Mouse (Mus musculus) embryonic facial prominence, embryonic 11.5 days (tissue): Measurements from ENCODE around the gene Fam219b. TPM values are rescaled to one million over a fixed set of nuclear protein-coding genes. Genes with fewer than 3 reads are reported as not detected.

Source experiments
- ATAC-seq: fragments of 200-750 bp; cut with Nextera tagmentation; replicated peaks from 2 replicates; pipeline ENCODE4 v1.8.0; 2017; ENCODE audit warnings: low read depth; ENCODE audit not compliant: insufficient number of reproducible peaks, low FRiP score, low TSS enrichment
- DNase-seq: peaks from one replicate; pipeline ENCODE4 v3.0.0-alpha.2; 2015; ENCODE audit warnings: low spot score
- H3K27ac ChIP-seq: fragments of 300-500 bp; sonication (generic); replicated peaks from 2 replicates; pipeline ENCODE4 v1.5.1; 2014; ENCODE audit warnings: mild to moderate bottlenecking, low read depth, low read length, control low read depth
- H3K27me3 ChIP-seq: fragments of 300-500 bp; sonication (generic); 2 replicates; pipeline ENCODE4 v1.6.1; 2014; ENCODE audit warnings: mild to moderate bottlenecking, low read length, moderate library complexity, mixed read lengths; ENCODE audit not compliant: control insufficient read depth, insufficient read depth
- H3K36me3 ChIP-seq: fragments of 300-500 bp; sonication (generic); replicated peaks from 2 replicates; pipeline ENCODE4 v1.6.1; 2014; ENCODE audit warnings: low read depth, mild to moderate bottlenecking, low read length, moderate library complexity, mixed read lengths; ENCODE audit not compliant: control insufficient read depth, insufficient read depth
- H3K4me1 ChIP-seq: fragments of 300-500 bp; sonication (generic); 2 replicates; pipeline ENCODE4 v1.6.1; 2014; ENCODE audit warnings: low read length, mixed read lengths; ENCODE audit not compliant: control insufficient read depth, insufficient read depth
- H3K4me2 ChIP-seq: fragments of 300-500 bp; sonication (generic); 2 replicates; pipeline ENCODE4 v1.6.1; 2014; ENCODE audit warnings: low read depth, mild to moderate bottlenecking, control low read depth, low read length, moderate library complexity
- H3K4me3 ChIP-seq: fragments of 300-500 bp; sonication (generic); 2 replicates; pipeline ENCODE4 v1.5.1; 2014; ENCODE audit warnings: low read depth, low read length, control low read depth
- H3K9ac ChIP-seq: fragments of 300-500 bp; sonication (generic); replicated peaks from 2 replicates; pipeline ENCODE4 v1.6.1; 2014; ENCODE audit warnings: mild to moderate bottlenecking, control low read depth, low read length
- H3K9me3 ChIP-seq: fragments of 300-500 bp; sonication (generic); replicated peaks from 2 replicates; pipeline ENCODE4 v1.6.1; 2016; ENCODE audit warnings: mild to moderate bottlenecking, low read length, inconsistent platforms, mixed read lengths; ENCODE audit not compliant: control insufficient read depth
- WGBS: fragments of 180-500 bp; shearing (Covaris S2); extraction: QIAGEN DNeasy Blood & Tissue Kit; methylation state at CpG from one replicate; pipeline ENCODE4 v1.1.7; 2014; 5-methylcytosine and 5-hydroxymethylcytosine counted together
- polyA plus RNA-seq: library from polyadenylated mRNA; unstranded; fragments of >200 nt; fragmentation: Nextera tagmentation; extraction: Ambion mirVana; gene quantifications from 2 replicates; pipeline ENCODE4 v1.2.1, GENCODE M21; 2014

Fam219b gene
- polyA plus RNA-seq, 1 experiment from 2014 or later: 15.8 TPM

GRCm38 (mm10) chr9:57526435-57526834, 10.9 kb upstream of the Fam219b start:
- Histone ChIP-seq H3K36me3 (no peaks in the 10 kb centered on the region), H3K9me3 (no peaks in the 10 kb centered on the region), H3K27me3 (no peaks in the 10 kb centered on the region), H3K9ac (no peak overlapping the region), H3K4me3 (no peak overlapping the region), H3K27ac (no peak overlapping the region), H3K4me1 (no peaks in the 10 kb centered on the region), H3K4me2 (no peak overlapping the region)
- ATAC-seq: no peak
- DNase-seq: no peak

DNA sequence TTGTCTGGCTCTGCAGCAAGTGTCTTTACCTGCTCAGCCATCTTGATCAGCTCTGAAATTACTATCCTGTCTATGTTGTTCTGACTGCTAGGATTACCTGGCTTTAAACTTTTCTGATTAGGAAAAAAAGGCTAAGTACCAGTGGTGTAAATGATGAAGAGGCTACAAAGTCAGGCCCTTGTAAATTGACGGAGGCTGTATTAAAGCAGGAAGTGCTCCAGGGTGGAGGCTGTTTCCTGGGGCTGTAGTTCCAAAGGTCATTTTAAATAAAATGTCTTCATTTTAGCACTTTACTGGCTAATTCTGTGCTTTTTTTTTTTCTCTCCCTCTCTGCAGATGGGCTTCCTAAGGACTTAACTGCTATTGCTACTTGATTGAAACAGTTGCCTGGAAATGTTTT, 5.4 kb upstream of the Fam219b start:
- H3K27ac ChIP-seq: no peak overlapping the region
- 63% methylated on average over 1 of the region's 1 CpGs for WGBS
- DNase-seq: no peak
- no peak overlapping the region for H3K4me2 ChIP-seq
- H3K9ac ChIP-seq: no peak overlapping the region
- no peaks in the 10 kb centered on the region for H3K27me3 ChIP-seq
- H3K4me1 ChIP-seq: no peaks in the 10 kb centered on the region
- ATAC-seq: no peak
- no peak overlapping the region for H3K4me3 ChIP-seq
- H3K9me3 ChIP-seq: no peaks in the 10 kb centered on the region
- H3K36me3 ChIP-seq: no peaks in the 10 kb centered on the region

DNA sequence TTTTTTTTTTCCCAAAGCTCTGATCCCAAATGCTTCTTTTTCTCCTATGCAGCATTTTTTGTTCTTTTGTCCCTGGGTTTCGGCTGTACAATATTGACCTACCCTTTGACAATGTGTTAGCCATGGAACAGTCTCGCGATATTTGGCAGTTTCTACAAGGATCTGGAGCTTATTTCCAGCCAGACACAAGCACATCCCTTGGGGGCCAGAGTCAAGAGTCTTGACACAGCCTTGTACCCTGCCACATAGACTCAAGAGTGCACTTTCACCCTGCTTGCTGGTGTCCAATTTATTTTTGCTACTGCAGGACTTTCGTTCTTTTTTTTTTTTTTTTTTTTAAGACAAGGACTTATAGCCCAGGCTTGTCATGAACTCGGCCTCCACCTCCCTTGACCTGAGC, 966 bp upstream of the Fam219b start:
- Histone ChIP-seq H3K27ac (no peak overlapping the region), H3K36me3 (peaks cover 2% of the 10 kb centered on the region; the same call in 1 of the 2 replicates), H3K4me1 (no peaks in the 10 kb centered on the region), H3K4me2 (no peak overlapping the region; the same call in 1 of the 2 replicates), H3K4me3 (no peak overlapping the region), H3K9me3 (no peaks in the 10 kb centered on the region), H3K9ac (no peak overlapping the region; the same call in 1 of the 2 replicates), H3K27me3 (no peaks in the 10 kb centered on the region)
- DNase-seq (no peak), ATAC-seq (no peak)
- 90% methylated on average over 5 of the region's 5 CpGs for WGBS

DNA sequence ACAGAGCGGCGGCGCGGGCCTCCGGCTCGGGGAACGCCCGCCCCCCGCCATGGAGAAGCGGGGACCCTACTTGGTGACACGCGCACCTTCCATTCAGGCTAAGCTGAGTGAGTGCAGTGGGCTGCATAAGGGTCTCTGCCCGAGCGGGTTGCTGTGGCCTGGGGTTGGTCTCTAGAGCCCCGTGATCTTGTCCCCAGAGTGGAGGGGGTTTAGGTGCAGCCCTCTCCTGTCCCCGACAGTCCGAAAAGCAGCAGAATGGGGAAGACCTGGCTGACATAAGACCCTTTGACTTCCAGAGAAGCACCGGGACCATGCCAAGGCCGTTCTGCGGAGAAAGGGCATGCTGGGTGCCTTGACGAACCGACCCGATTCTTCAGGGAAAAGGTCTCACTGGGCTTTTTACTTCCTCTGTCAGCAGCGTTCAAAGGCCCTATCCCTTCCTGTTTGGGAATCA, 427 bp downstream of the Fam219b start:
- peaks cover 2% of the 10 kb centered on the region; the same call in 1 of the 2 replicates for H3K36me3 ChIP-seq

GRCm38 (mm10) chr9:57539550-57539949, 2.2 kb downstream of the Fam219b start:
- ATAC-seq: no peak
- no peak overlapping the region for H3K4me3 ChIP-seq
- DNase-seq: no peak
- H3K27ac ChIP-seq: no peak overlapping the region
- peaks cover 2% of the 10 kb centered on the region; the same call in 1 of the 2 replicates for H3K36me3 ChIP-seq
- H3K4me2 ChIP-seq: no peak overlapping the region
- no peaks in the 10 kb centered on the region for H3K27me3 ChIP-seq
- H3K4me1 ChIP-seq: no peaks in the 10 kb centered on the region
- no peak overlapping the region for H3K9ac ChIP-seq
- no peaks in the 10 kb centered on the region for H3K9me3 ChIP-seq
- 89% methylated on average over 2 of the region's 2 CpGs for WGBS

More for the DNA sequence above, 427 bp downstream of the Fam219b start:
- Histone ChIP-seq H3K4me1 (no peaks in the 10 kb centered on the region), H3K4me3 (peak overlapping the region; percentile 81), H3K4me2 (peak overlapping the region; percentile 76), H3K27ac (peak overlapping the region; percentile 23), H3K9ac (peak overlapping the region; percentile 87), H3K9me3 (no peaks in the 10 kb centered on the region), H3K27me3 (no peaks in the 10 kb centered on the region)
- ATAC-seq (peak; percentile 68), DNase-seq (peak; percentile 4)
- 0% methylated on average over 23 of the region's 24 CpGs for WGBS

- Histone ChIP-seq H3K27ac (no peak overlapping the region), H3K27me3 (no peaks in the 10 kb centered on the region), H3K9ac (no peak overlapping the region), H3K4me1 (no peaks in the 10 kb centered on the region), H3K9me3 (no peaks in the 10 kb centered on the region), H3K4me2 (no peak overlapping the region), H3K36me3 (peaks cover 2% of the 10 kb centered on the region), H3K4me3 (no peak overlapping the region)
- DNase-seq: peak; percentile 81
- ATAC-seq: no peak
- WGBS: 19% methylated on average over 1 of the region's 1 CpGs
Measured at GRCm38 (mm10) chr9:57541312-57541711, 4.0 kb downstream of the Fam219b start.

DNA sequence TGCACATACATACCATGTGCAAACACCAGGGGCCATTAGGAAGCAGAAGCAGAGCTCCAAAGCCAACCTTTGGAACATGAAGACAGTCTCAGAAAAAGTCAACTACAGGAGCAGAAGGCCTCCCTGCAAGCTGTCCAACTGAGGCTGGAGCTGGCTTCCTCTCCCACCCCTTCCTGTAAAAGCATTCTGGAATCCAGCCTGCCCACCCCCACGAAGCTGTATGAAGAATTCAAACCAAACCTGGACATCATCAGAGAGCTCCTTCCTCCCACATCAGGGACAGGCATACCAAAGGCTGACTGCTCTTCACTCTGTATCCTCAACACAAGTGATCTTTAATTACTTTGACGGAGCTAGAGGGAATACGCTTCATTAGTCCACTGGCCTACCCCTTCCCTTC, 6.6 kb downstream of the Fam219b start:
- peaks cover 4% of the 10 kb centered on the region for H3K36me3 ChIP-seq
- no peaks in the 10 kb centered on the region for H3K9me3 ChIP-seq

GRCm38 (mm10) chr9:57547287-57547686, 10.0 kb downstream of the Fam219b start:
- H3K36me3 ChIP-seq: peaks cover 2% of the 10 kb centered on the region
- 89% methylated on average over 5 of the region's 5 CpGs for WGBS
- H3K4me2 ChIP-seq: no peak overlapping the region
- H3K4me1 ChIP-seq: 0 out of 2 replicates have a peak, but pooled peaks cover 3% of the 10 kb centered on the region
- no peaks in the 10 kb centered on the region for H3K9me3 ChIP-seq
- no peaks in the 10 kb centered on the region for H3K27me3 ChIP-seq
- no peak overlapping the region for H3K4me3 ChIP-seq
- DNase-seq: no peak
- no peak overlapping the region for H3K9ac ChIP-seq
- no peak overlapping the region for H3K27ac ChIP-seq
- no peak for ATAC-seq

More for the DNA sequence above, 6.6 kb downstream of the Fam219b start:
- DNase-seq (no peak), ATAC-seq (no peak)
- H3K4me2 ChIP-seq: no peak overlapping the region
- no peaks in the 10 kb centered on the region for H3K27me3 ChIP-seq
- H3K9ac ChIP-seq: no peak overlapping the region
- no peak overlapping the region for H3K4me3 ChIP-seq
- no peak overlapping the region for H3K27ac ChIP-seq
- no peaks in the 10 kb centered on the region for H3K4me1 ChIP-seq
- WGBS: 81% methylated on average over 3 of the region's 3 CpGs
